Mouse (Mus musculus) left cerebral cortex, postnatal 36 days (tissue): ENCODE data around the gene Gm10642. TPM values are rescaled to one million over a fixed set of nuclear protein-coding genes. Genes with fewer than 3 reads are reported as not detected.

ENCODE experiments used
- DNase-seq, 2 experiments: peaks; one replicate each; pipeline ENCODE4 v3.0.0; 2021 to 2022; ENCODE audit warnings: low spot score in 2 of 2, mixed read lengths in 1 of 2
- intact Hi-C: fragments of 180-260 bp; cut with DNase I; formaldehyde crosslinking; loops from one replicate; pipeline ENCODE4 v1.15.1; 2025
- total RNA-seq, 2 experiments: library from RNA; stranded (reverse); gene quantifications; 2 replicates each; pipeline ENCODE4 v1.2.3; 2021

Gene Gm10642
- 1 to 10 TPM; 1.2 to 1.4 TPM for total RNA-seq

DNA sequence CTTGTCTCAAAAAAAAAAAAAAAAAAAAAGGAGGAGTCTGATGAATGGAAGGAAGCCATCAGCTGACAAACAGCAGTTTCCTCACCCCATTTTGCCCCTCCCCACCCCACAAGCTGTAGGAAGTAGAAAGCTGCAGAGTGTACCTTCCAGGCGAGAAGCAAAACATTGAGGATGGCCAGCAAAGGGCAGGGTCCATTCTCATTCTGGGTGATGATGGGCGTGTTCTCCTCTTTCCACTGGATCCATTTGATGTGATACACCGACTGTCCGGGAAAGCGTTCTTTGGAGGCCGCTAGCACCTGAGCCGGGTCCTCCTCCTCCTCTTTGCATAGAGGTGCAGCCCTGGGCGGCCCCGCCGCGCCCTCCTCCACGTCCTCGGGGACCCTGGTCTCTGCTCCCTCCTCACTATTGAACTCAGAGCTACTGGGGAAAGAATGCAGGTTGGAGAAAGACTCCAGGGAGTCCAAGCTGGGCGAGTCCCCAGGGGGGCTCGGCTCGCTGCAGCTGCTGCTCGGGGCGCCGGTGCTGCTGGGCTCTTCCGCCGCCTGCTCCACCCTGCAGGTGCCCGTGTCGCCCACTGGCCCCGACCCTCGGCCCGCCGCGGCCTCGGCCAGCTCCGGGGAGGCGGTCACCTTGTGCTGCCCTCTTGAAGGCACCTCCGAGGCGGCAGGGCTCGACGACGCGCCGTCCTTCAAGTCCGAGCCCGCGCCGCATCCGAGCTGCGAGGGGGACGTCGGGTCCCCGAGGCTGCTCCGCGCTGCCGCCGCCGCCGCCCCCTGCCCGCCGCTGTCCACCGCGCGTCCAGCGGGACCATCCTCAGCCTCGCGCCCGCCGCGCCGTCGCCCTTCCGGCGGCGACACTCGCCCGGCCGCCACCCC is at the start of gene Gm10642:
Gene Gm10642, plus strand, starts transcription at position 122 of the 878 bp plus-strand sequence.
- intact Hi-C loops: loop anchor here (1.0 to 2.0 kb wide), 2 partner anchors 22 to 154 kb away; partner anchors contain the start of genes Adam10 and Rnf111
- DNase-seq: peak; percentile 55 to 62

DNA sequence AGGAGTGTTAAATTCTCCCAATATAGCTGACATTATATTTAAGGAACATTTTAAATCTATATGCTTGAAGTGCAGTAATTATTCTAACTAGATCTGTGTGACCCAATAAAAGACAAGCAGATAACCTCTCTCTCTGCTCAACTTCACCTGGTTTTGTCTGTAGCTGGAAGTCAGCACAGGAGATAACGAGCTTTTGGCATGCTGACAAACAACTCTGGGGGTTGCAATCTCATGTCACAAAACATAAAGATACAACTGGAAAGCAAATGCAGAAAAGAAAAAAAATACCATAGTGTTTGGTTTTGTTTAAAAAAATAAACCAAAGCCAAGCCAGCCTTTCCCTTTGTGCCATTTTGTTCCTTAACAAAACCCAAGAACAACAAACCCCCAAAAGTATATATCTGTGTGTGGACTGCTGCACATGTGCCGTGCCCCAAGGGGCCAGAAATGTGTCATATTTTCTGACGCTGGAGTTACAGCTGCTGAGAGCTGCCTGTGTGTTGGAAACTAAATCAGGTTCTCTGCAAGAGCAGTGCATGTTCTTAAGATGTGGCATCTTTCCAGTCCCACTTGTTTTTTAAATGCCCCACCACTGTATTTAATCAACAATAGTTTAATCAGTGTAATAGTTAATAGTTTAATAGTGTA is 44.9 kb upstream of the Gm10642 start:
- intact Hi-C loops: no loop called here

GRCm38 (mm10) chr9:70629711-70630110 is 26.3 kb upstream of the Gm10642 start:
- no peak for DNase-seq
- intact Hi-C loops: no loop called here

More for the DNA sequence above, 44.9 kb upstream of the Gm10642 start:
- no peak for DNase-seq

DNA sequence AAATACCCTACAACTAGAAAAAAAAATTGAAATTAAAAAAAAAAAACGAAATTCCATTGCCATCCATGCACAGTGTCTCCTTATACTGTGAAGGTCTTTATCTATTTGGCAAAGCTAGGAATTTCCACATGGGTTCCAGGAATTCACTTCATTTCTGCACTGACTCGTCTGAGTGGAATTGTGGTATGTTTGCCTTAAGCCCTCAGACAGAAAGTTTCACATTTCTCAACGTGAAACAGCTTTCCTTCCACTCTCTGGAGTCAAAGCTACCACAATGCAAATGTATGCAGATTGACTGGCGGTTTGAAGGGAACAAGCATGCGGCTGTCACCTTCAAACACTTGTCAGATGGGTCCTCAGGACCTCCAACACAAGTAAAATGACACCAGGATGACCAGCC is 24.4 kb upstream of the Gm10642 start:
- intact Hi-C loops: no loop called here
- DNase-seq: no peak

DNA sequence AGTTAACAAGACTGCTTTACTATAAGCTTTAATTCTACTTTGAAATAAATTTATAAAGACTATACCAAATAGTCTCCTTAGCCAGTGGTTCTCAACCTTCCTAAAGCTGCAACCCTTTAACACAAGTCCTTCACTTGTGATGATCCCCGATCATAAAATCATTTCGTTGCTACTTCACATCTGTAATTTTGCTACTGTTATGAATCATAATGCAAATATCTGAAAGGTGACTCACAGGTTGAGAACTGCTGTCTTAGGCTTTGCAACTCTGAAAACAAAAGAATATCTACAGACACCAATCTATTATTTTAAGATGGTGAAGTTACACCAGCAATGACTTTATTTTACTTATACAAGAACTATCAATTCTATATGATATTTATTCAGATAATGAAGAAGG is 19.3 kb upstream of the Gm10642 start:
- no peak for DNase-seq
- intact Hi-C loops: no loop called here

- no peak for DNase-seq
- intact Hi-C loops: no loop called here
Observed at GRCm38 (mm10) chr9:70650260-70650659, 5.8 kb upstream of the Gm10642 start.

- DNase-seq: no peak
- intact Hi-C loops: no loop called here
Observed at GRCm38 (mm10) chr9:70650994-70651393, 5.1 kb upstream of the Gm10642 start.

DNA sequence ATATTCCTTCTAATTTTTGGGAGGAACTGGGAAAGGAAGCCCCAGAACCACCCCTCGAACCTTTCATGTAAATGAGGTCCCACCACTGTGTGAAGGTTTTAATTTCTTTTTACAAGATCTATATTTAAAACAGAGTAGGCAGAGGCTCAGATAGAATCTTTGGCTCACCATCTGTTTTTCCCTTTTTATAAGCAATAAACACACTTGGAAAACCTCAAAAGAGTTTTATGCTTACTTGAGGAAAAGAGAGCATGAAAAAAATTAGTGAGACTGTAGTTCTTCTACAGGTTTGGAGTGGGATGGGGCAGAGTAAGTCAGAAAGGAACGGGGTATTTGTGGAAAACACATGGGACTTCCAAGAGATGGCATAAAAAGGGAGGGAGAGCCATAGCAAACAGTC is 3.8 kb upstream of the Gm10642 start:
- intact Hi-C loops: no loop called here
- DNase-seq: no peak

GRCm38 (mm10) chr9:70653875-70654274 is 2.2 kb upstream of the Gm10642 start:
- no peak for DNase-seq
- intact Hi-C loops: no loop called here

- intact Hi-C loops: no loop called here
- peak in 1 of 2 experiments; percentile 18 for DNase-seq
Observed at GRCm38 (mm10) chr9:70654496-70654895, 1.6 kb upstream of the Gm10642 start.

GRCm38 (mm10) chr9:70655764-70656129 is 304 bp upstream of the Gm10642 start:
- DNase-seq: no peak
- intact Hi-C loops: loop anchor here (2.0 kb wide), 1 partner anchor 153 kb away; the partner anchor contains the start of gene Rnf111

DNA sequence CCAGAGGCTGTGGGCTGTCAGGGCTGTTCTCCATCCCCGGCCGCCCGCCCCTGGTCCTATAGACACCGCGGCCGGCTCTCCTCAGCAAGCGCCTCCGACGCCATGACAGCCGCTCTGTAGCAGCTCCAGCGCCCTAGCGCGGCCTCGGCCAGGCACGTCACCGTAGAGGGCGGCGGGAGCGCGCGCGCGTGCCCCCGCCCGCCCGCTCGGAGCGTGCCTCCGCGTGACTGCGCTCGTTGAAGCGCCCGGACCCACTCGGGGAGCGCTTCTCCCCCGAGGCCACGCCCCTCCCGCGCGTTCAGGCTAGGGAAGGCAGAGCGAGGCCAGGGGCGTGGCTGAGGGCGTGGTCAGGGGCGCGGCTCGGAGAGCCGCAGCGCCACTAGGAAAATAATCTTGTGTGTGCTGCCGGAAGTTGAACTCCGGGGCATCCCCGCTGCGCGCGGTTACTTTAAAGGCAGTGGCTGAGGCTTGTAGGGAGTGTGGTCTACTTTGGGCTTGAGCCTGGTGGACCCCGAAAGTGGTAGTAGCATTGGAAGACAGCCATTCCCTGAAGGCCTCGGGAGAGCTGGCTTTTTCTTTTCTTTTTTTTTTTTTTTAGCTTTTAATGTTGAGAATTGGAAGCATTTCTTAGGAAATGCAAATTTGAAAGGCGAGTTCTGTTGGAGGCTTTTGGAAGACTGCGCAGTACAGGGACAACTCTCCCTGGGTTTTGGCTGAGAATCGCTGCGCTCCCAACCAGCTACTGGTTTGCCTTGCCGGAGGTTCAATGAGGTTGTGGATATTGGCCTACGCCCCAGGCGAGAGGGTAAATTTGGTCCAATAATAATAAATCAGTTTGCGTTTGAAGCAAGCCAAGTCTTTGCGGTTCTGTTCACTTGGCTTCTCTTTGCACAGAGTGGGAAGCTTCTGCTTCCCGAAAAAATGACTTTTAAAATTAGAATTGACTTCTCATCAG is 1.2 kb downstream of the Gm10642 start, which contains the start of gene Mindy2:
Gene Mindy2, minus strand, starts transcription at position 162 of the 955 bp plus-strand sequence.
- peak; percentile 95 to 96 for DNase-seq
- intact Hi-C loops: loop anchor here (1.0 to 2.0 kb wide), 2 partner anchors 21 to 154 kb away; partner anchors contain the start of genes Adam10 and Rnf111

DNA sequence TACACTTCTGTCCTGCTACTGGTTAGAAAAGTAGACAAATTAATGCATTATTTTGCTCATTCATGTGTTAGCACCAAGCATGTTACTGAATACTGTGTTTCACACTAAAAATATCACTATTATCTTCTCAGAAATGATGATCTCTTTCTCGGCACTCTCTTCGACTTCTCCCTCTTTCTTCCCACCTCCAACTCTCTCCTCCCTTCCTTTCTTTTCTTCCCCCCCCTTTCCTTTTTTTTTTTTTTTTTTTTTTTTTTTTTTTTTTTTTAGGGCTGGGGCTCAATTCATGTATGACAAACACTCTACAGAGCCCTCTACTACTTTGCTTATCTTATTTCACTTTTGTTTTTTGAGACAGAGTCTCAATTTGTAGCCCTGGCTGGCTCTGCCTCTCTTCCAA is 2.2 kb downstream of the Gm10642 start:
- DNase-seq: no peak
- intact Hi-C loops: no loop called here

GRCm38 (mm10) chr9:70664847-70665246 is 8.8 kb downstream of the Gm10642 start:
- intact Hi-C loops: no loop called here
- no peak for DNase-seq

GRCm38 (mm10) chr9:70665372-70666145 is 9.5 kb downstream of the Gm10642 start:
- DNase-seq: no peak
- intact Hi-C loops: no loop called here

GRCm38 (mm10) chr9:70666811-70667210 is 10.8 kb downstream of the Gm10642 start:
- no peak for DNase-seq
- intact Hi-C loops: no loop called here

GRCm38 (mm10) chr9:70668048-70668447 is 12.0 kb downstream of the Gm10642 start:
- intact Hi-C loops: no loop called here
- no peak for DNase-seq

GRCm38 (mm10) chr9:70669197-70669596 is 13.1 kb downstream of the Gm10642 start:
- no peak for DNase-seq
- intact Hi-C loops: no loop called here

GRCm38 (mm10) chr9:70670381-70670780 is 14.3 kb downstream of the Gm10642 start:
- DNase-seq: no peak
- intact Hi-C loops: loop anchor here (10.0 kb wide), 1 partner anchor 174 kb away; no protein-coding TSS in a partner anchor
